Mouse (Mus musculus) lung, postnatal 0 days (tissue): ENCODE measurements around the gene Camta1.

Experiments used
- CTCF ChIP-seq: IDR thresholded peaks from 2 replicates; pipeline ENCODE4 v1.5.1; 2016; ENCODE audit warnings: antibody characterized with exemption, mild to moderate bottlenecking
- EP300 ChIP-seq: IDR thresholded peaks from 2 replicates; pipeline ENCODE4 v1.6.1; 2016; ENCODE audit warnings: antibody characterized with exemption, mild to moderate bottlenecking, control low read depth

DNA sequence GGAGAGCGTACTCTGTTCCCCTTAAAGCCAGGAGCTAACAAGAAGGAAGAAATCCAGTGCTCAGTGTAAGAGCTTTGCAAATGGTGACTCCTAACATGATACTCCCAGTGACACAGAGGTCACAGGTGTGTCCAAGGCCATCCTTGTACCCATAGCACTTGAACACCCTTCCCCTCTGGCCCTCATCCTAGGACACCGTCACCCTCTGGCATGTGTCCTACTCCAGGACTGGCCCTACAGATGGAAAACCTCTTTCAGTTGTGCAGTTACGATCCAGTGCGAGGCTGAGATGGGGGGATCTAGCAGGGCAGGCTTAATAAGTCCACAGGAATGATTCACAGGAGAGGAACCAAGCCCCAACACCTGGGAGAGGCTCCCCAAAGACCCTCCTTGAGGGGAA, 453.4 kb downstream of the Camta1 start:
- TF ChIP-seq CTCF (no peak), EP300 (no peak)
